Mouse (Mus musculus) heart, adult 9 months (tissue): Measurements from ENCODE around the gene Sfxn3.

Experiments used
- DNase-seq, 2 experiments: peaks; one replicate each; pipeline ENCODE4 v3.0.0; 2022; ENCODE audit warnings: low spot score in 2 of 2

Gene Sfxn3

DNA sequence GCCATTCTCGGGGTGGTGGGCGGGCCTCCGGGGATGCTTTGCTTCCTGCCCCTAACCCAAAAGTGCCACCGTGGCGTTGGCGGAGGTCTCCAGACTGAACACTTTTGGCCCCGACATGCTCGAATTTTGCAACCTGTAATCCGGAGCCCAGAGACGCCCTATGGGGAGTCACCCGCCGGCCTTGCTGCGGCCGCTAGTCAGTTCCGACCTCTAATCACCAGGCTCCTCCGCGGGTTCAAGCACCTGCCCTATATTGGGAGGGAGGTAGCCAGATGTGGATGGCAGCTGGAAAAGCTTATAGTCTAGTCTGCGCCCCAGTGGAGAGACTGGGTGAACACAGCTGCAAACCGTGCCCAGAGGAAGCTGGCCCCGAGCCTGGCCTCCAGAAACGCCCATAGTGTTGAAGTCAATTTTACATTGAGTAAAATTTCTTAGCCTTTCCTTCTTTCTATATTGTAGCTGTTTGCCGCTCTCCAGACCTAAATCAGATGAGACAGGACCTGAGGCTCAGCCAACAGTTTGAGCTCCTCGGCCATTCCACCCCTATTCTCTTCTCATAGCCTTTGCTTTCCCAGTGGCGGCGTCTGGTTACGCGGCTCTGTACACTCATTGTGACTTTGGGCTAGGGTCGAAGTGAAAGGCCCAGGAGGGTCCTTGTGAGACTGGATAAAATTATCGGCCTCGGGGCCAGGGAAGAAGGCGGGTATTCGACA, 28.2 kb downstream of the Sfxn3 start:
- peak in 1 of 2 experiments; percentile 27 for DNase-seq

DNA sequence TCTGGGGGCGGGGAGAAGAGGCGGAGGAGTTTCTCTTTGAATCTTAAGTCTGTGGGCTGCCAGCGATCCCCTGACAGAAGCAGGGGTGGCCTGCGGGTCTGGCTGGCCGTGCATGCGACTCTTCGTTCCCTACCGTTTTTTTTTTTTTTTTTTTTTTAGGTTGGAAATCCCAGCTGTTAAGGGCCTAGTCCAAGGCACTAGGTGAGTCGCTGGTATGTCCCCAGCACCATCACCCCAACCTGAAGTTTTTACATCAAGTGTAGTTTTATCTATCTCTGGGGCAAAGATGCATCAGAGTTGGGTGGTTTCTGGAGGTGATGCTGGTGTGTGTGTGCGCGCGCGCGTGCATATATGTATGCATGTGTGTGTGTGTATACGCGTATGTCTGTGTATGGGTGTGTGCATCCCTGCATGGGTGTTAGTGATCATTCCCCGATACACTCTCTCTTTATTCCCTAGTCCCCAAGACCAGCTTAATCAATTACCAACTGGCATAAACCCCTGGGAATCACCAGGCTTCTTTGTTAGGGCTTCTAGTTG, 28.8 kb downstream of the Sfxn3 start:
- DNase-seq: no peak

GRCm38 (mm10) chr19:45076586-45077510, 29.5 kb downstream of the Sfxn3 start:
- peak in 1 of 2 experiments; percentile 63 for DNase-seq

GRCm38 (mm10) chr19:45077742-45078645, 30.7 kb downstream of the Sfxn3 start:
- no peak for DNase-seq

GRCm38 (mm10) chr19:45078971-45079764, 31.9 kb downstream of the Sfxn3 start:
- no peak for DNase-seq

DNA sequence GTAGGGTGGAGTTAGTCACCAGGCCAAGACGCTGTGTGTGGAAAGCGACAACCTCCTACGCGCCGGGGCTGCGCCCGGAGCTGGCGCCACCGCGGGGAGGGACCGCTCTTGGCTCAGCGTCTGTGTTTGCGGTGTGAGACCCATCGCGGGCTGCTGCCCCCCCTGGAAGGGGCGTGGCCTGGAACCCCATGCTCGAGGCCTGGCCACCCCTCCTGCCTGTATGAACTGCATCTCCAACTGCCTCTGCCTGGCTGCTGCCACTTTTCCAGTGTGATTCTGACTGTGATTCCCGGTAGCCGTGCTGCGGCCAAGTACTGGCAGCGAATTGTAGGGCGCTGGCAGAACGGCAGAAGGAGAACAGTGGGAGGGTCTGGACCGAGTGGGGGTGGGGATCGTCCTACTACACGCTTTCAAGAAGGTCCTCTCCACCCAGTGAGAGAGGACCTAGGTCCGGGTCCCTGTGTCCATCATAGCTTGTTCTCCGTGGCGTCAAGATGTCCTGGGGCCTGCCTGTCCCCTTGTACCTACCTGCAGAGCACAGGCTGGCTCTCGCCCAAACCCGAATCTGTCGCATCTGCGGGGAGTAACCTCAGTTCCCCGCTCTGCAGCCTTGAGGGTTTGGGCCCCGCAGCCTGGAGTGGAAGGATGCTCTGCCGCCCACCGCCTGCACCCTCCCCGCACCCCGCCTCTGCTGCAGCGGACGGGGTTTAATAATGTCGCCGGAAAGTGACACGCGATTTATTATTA, 32.6 kb downstream of the Sfxn3 start:
- DNase-seq: peak; percentile 76 to 85

DNA sequence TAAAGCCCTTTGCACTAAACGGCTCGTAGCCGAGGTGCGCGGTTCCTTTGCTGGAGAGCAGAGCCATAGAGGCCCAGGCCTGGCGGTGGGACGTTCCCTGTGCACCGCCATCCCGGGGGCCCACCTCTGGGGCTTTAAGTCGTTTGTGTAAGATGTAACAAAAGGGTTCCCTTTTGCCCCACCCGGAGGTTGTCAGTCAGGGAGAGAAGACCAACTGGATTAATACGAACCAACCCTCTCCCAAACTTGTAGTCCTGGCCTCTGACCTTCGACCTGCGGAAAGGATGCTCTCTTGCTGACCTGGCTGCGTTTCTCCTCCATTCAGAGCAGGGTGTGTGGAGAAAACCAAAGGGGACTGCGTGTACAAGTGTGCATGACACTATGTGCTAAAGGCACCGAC, 33.4 kb downstream of the Sfxn3 start:
- DNase-seq: no peak

- peak in 1 of 2 experiments; percentile 60 for DNase-seq
These were observed 34.0 kb downstream of the Sfxn3 start for GRCm38 (mm10) chr19:45081279-45081678.

DNA sequence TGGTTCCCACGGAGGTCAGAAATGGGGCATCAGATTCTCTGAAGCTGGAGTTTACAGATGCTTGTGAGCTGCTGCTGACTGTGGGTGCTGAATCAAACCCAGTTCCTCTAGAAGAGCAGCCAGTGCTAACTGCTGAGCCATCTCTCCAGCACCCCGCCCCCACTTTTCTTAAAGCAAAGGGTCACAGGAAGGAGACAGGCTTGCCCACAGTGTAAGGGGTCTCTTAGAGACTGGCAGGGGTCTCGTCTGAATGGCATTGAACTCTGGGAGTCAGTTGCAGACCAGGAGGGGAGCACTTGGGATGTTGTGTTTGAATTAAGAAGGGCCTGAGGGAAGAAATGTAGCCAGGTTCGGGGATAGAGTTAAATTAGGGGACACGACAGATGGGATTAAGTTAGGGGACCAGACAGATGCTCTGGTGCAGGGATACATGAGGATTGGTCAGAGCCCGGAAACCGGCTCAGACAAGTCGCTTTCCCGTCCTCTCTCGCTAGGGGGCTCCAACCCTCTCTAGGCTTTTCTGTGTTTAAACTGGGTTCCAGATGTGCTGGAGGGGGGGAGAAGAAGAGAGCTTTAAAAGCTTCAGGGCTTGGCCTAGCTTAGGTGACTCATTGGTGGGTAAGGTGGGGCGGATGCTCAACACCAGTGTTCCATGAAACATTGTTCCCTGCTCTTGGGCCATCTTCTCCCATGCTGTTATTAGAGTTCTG, 34.7 kb downstream of the Sfxn3 start:
- peak in 1 of 2 experiments; percentile 22 for DNase-seq

DNA sequence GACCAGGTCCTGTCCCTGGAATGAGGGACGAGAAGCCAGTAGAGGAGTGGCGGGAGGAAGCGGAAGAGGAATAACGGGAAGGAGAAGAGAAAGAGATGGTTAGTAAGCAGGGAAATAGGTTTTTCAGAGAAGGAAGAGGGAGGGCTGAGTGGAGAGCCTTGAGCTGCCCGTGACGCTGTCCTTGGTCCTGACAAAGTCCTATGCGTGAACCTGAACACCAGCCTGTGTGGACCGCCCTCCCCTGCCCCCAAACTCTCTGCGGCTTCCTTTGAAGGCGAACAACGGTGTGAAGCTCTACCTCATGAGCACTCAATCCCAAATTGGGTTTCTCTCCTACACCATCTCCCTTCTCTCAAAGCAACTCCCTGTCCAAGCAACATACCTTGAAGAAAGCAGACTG, 50.6 kb downstream of the Sfxn3 start:
- DNase-seq: no peak

DNA sequence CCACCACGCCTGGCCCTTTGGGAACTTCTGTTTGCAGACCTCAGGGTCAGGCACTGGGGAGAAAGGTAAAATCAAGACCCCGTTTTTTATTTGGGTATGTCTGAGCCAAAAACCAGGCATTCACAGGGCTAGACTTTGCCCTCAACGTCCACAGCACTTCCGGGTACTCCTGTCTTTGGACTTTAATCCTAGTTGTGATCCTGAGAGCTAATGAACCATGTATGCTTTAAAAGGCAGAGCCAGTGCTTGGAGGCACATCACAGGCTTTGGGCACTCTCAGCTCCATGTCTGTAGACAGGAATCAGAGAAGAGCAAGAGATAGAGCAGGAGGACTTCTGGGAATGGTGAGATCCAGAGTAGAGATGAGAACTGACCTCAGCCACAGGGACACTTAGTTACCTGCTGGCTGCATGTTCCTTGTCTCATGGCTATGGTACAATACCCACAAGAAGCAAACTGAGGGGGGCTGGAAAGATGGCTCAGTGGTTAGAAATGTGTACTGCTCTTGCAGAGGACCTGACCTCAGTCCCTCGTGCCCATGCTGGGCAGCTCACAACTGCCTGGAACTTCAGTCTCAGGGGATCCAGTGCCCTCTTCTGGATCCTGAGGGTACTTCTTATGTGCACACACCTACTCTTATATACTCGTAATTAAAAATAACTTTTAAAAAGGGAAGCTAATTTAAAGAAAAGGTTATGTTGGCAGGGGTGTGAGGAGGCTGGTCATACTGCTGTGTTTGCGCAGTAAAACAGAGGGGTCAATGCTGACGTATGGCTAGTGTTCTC, 53.4 kb downstream of the Sfxn3 start:
- no peak for DNase-seq

GRCm38 (mm10) chr19:45105591-45105990, 58.3 kb downstream of the Sfxn3 start:
- no peak for DNase-seq
